Mouse (Mus musculus): ENCODE data around the gene Gfi1.

The Gfi1 gene

DNA sequence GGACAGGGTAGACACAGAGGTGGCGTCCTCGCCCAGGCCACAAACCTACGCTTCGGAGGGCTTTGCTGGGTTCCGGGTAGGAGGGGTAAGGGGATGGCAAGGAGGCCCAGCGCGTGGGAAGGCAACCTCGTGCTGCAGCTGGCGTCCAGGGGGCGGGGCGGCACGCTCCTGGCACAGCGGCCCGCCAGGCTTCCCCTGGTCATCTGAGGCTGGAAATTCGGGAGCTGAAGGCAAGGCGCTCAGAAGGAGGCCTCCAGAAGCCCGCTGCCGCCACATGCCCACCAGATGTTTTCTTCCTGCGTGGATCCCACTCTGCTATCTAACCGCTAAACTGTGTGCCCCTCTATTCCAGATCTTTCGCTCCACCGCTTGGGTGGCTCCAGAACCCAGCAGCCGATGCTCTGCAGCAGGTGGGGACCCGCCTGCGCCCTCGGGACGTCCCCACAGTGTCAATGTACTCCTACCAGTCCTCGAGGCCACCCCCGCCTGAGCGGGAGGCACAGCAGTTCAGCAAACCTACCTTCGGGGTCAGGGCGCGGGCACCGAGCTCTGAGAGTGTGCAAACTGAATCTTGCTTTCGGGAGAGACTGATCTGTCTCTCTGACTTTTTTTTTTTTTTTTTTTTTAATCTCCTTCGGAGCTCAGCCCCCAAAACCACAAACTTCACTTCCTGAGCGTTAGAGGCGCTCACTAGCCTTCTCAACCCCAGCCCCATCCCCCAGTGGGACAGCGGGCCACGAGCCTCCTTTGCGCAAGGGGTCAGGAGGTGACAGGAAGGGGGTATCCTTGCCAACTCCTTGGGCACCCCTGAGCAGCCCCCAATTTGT is at the start of gene Gfi1:
Gfi1 (minus strand) TSS at position 602 of the 827 bp plus-strand sequence.
- CTCF ChIA-PET: no interaction called here

DNA sequence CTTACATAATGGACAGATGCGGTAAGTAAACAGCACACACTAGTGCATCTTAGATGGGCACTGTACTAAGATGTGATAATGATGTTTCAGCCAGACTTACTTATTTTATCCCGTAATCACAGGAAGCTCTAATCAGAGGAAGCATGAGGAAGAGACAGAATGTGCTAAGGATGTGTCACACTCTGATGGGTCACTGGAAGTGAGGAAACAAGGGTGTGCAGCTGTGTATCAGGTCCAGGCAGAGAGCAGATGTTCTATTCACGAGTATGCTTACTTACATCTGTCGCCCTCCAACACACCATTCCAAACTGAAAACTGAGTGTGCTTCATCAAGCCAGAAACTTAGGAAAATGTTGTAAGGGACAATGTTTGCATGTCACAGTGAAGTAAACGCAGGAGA is 46.2 kb upstream of the Gfi1 start:
- CTCF ChIA-PET: no interaction called here

DNA sequence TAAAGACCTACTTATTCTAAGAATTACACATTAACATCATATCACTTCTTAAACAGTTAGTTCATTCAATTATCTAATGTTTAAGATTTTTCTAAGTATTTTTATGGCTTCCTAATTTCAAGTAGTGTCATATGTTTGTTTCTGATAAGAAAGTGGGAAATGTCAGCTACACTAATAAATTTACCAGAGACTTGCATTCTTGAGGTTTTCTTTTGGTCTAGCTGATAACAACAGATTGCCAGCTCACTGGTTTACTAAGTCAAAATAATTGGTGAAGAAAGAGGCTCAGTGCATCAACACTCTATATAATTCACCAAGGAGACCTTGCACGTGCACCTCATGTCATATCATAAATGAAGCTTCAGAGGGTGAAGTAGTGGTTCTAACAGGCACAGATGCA is 42.4 kb upstream of the Gfi1 start:
- CTCF ChIA-PET: no interaction called here

DNA sequence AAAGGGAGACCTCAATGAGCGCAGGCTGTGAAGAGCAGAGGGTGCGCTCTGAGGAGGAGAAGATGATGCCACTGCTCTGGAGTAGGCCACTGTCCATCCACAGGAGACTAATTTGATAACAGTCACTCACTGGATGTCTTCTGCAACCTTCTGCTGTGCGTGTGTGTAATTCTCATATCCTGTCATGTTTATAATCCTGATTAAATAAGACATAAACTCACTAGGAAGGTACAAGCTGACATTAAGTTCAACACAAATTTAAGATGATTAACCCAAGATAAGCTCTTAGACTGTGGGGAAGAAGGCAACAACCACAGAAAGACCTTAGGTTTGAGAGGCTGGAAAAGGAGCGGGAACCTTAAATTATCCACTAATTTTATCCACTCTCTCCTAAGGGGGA is 40.1 kb upstream of the Gfi1 start:
- CTCF ChIA-PET: no interaction called here

DNA sequence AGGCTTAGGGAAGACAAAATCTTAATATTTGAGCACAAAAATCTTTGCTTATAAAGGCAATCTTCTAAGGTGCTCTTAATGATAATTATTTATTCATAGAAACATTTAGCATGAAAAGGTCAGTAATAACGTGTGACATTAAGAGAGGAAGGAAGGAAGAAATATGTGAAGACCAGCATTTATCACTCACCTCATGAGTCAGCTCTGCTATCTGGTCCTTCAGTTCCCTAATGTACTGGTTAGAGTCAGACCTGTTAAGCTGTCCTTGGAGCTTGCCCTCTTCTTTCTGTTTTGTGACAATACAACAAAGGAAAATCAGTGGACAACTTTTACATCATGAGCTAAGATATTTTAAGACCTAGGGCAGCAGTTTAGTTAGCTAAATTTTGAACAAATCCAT is 38.6 kb upstream of the Gfi1 start:
- CTCF ChIA-PET: no interaction called here

DNA sequence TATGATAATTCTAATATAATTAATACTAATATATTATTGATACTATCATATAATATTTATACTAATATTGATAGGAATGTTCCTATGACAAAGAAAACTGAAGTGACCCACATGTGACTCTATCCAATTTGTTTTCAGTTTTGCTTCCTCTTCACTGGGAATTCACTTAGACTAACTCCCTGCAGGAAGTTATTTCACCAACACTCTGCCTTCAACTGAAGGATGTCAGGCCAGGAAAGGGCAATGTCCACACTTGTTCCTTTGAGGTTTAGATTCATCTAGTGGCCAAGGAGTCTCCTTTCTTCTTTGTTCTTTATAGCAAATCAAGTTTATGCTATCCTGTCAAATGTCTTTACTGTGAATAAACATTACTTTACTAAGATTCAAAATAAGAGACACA is 37.8 kb upstream of the Gfi1 start:
- CTCF ChIA-PET: no interaction called here

DNA sequence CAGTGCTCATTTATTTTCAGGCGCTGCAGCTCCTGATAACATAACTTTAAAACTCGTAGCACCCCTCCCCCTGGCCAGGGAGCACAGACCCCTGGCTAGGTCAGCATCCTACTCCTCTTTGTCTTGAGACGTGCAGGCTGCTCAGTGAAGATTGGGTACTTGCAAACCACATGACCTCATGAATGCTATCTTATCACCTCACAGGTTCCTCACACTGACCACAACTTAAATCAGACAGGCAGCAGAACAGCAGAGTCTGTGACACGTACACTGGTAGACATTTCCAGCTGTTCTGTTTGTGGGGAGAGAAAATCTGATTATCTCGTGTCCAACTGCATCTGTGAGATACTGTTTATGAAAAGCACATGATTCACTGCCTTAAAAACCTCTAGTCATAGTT is 33.3 kb upstream of the Gfi1 start:
- CTCF ChIA-PET: no interaction called here

DNA sequence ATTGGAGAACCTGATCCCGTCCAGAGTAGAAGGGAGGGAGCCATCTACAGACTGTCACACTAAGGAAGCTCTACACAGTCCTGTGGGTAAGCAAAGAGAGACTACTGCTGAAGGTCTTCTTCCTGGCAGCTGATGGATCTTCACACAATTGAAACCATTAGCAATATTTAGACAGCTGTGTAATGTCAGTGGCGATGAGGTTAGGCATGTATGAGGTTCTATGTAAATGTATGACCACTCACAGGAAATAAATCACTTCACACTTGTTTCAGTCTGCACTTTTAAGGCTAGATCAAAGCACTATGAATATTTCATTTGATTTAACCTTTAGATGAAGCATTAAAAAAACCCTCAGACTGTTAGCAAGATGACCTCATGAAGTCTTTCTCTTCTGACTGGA is 30.2 kb upstream of the Gfi1 start:
- CTCF ChIA-PET: no interaction called here

DNA sequence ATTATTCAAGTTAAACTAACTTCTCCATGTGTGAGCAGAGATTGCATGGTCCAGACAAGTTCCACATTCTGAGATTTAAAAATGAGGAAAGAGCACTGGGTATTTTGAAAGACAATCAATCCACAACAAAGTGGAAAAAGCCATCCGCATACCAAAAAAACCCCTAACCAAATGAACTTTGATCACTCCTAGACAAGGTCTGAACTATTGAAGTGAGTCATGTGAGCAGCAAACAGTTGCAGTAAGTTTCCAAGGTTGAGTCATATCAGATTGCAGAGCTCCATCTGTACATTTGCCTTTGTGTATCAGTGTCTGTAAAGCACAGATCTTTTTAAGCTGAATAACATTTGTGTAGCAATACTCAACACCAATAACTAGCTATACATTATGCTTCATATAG is 28.9 kb upstream of the Gfi1 start:
- CTCF ChIA-PET: no interaction called here

DNA sequence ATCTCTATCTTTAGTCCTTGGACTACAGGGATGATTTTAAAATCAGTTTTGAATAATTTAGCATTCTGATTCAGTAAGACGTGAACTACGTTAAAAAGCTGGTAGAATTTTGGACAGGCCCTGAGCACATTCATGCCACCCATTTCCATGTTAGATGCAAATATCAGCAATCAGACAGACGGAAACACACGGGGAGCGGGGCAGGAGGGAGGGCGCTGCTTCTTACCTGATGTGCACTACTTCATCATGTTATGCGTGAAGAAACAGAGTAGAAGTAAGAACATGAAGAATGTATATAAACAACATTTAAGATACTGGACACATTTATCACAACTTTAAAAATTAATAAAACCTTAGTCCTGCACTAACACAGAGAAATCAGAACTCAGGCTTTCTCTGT is 27.8 kb upstream of the Gfi1 start:
- CTCF ChIA-PET: no interaction called here

DNA sequence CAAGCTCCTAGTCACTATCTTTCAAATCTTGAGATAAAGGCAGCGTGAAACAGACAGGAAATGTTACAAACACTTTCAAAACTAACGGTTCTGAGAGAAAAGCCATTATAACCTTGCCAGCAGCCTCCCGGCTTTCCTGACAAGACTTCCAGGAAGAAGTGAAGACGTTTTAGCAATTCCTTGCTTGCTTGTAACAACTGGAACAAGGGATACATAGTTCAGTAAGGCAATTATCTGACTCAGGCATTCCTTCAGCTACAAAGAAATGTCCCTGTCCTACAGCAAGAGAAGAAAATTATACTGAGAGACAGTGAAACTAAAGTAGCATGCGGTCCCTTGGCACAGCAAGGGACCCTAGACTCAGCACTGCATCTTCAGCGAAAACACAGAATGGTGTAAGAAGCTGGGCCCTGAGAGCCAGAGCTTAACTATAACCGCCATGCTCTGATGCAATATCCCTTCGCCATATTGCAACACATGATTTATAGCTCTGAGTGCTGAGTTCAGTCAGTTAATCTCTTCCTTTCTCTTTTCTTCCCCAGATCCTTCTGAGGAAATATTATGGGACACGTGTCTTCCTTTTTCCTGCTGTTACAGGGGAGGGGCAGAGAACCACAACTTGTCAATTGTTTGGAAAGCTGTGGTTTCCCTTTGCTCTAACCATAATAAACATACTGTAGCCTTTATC is 23.5 kb upstream of the Gfi1 start:
- CTCF ChIA-PET: interaction anchor here (0.6 kb wide), 1 partner anchor 54 kb away, joined by 3 read pairs; no protein-coding TSS in a partner anchor

DNA sequence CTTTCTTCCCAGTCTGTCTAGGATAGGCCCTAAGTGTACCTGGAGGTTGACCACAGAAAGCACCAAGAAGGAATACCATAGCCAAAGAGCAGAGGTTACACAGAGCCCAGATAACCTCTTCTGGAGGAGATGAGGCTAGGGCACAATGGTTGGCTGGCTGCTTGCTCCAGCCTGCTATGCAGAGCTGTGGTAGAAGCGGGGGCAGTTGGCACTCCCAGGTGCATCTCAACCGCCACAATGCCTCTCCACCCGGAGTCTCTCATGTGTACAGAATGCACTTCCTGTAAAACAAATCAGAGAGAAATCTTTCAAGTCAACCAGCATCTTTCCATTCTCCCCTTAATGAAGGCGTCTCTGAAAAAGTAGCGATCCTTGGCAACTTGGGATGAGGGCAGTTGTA is 13.2 kb upstream of the Gfi1 start:
- CTCF ChIA-PET: interaction anchor here (0.6 kb wide), 1 partner anchor 159 kb away, joined by 5 read pairs; no protein-coding TSS in a partner anchor

DNA sequence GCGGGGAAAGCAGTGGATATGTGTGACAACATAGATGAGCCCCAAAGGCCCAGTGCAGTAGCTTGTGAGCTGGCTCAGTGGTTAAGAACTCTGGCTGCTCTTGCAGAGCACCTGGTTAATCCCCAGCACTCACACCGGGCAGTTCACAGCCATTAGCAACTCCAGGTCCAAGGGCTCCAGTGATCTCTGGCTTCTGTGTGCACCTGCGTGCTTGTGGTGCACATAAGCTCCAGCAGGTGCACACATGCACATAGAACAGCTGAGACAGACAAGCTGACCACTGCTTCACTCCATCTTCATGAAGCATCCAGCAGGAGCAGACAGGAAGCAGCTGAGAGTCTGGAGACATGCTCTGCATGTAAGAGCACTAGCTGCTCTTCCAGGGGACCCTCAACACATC is 12.5 kb upstream of the Gfi1 start:
- CTCF ChIA-PET: no interaction called here

DNA sequence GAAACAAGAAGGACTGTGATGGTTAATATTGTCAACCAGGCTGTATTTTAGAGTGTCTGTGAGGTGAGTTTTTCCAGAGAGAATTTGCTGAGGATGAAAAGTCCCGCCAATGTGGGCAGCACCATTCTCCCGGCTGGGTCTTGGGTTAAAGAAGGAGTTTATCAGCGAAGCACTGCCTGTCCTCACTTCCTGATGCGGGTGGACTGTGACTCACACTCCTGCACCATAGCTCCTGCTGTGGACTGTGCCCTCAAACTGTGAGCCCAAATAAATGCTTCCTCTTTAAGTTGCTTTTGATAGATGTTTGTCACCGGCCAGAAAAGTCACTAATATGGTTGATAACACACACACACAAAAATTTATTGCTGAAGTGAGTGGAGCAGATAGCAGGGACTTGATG is 10.3 kb upstream of the Gfi1 start:
- CTCF ChIA-PET: no interaction called here

DNA sequence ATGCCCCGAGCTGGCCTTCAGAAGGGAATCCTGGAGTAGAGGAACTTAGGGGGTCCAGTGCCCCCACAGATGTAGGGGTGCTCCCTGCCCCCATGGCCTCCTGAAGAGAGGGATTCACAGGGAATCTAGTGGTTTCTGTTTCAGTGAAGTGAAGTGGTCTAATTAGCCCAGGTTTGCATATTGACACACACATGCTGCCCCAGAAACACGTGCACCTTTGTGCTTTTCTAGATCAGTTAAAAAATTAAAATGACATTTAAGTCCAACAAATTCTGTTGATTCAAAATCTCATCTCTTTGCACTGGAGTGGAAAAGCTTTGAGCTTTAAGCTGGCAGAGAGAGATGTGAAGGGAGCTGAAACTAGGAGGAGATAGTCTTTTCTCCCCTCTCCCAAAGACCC is 6.0 kb upstream of the Gfi1 start:
- CTCF ChIA-PET: interaction anchor here (0.6 kb wide), 1 partner anchor 10 kb away, joined by 3 read pairs; no protein-coding TSS in a partner anchor

DNA sequence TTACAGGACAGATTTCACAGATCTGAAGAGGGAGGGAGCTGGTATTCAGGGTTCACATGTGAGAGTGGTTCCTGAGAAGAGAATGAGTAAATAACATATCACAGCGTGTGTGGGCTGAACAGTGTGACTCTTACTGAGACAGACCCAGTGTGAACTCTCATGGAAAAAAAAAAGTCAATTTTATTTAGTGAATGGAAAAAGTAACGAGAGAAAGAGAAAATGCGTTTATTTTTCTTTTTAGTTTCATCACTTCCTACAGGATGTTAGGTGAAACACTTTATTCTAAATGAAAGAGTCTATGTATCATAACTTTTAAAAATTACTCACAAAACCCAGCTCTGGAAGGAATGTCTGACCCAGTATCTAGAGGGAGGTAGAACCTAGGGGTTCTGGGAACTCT is 5.6 kb upstream of the Gfi1 start:
- CTCF ChIA-PET: no interaction called here

DNA sequence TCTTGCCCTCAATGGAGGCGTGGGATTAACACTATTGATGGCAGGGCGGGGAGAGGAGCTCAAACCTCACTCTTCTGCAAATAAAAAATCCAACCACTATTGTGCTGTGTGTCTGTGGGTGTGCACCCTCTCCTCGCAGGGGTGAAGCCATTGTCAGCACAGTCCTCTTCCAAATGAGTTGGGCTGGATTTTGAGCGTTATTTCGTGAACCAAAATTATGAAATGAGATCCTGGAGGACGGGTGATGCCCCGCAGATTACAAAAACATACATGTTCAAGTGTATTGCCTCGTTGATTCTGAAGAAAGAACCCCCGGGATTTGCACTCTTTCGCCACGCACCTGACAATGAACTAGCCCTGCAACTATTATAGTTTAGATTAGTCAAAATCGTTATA is 1.2 kb upstream of the Gfi1 start:
- CTCF ChIA-PET: no interaction called here

DNA sequence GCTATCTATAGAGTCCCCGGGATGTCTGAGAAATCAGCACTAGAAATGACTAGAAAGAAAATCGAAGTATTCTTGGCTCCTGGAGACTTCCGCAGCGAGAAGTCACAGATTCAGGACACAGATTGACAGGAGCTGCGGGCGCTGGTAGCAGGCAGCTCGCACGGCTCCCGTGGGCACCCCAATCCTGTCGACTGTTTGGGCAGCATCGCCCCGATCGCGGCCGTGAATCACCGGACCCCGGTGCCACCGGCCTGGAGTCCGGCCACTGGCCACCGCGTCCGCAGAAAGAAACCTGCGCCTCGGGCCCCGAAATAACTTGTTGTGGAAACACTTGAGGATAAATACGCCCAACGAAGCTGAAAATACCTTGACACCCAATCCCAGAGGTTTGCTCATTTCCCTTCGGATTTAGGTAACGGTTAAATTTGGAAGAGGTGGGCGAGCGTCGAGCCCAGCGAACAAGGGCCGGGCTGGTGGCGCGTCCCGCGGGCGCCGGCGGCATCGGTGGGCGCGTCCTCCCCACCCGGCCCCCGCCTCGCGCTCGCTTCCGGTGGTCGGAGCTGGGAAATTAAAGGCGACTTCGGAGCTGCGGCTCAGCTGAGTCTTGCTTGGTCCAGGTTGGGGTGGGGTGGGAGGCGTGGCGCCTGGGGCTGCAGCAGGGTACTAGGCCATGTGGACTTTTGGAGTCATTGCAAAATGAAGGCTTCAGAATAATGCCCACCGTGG is 608 bp upstream of the Gfi1 start:
- CTCF ChIA-PET: interaction anchor here (0.6 kb wide), 1 partner anchor 39 kb away, joined by 4 read pairs; no protein-coding TSS in a partner anchor

DNA sequence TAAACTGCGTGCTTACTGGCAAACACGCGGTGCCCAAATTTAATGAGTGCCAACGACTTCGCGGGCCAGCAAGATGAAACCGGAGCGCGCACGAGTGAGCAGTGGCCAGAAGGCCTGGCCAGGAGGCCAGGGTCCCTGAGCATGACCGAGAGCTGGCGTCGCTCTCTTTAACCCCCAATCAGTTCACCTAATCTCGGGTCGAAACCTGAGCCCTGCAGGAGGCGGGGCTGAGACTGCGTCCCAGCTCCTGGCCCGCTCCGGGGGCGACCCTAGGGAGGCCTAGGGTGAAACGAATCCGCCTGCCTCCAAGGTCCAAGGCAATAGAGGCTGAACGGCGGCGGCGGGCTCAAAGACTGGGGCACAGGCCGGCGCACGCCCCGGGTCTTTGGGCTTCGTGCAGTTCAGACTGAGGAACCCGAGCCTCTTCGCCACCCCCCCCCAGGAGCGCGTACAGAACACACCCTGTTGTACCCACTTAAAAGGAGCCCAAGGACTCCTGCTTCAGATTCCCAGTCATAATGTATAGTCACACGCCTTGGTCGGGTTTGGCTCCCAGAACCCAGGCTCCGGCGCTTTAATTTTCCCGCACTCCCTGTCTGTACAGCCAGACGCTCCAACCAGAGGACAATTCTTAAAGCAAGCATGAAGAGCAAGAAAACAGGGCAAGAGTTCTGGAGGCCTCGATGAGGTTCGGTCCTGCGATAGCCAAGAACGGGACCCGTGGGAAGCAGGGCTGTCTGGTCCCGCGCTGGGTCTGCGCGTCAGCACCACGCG is 988 bp downstream of the Gfi1 start:
- CTCF ChIA-PET: interaction anchor here (0.5 kb wide), 2 partner anchors 76 to 203 kb away, joined by 6 to 8 read pairs; no protein-coding TSS in a partner anchor

DNA sequence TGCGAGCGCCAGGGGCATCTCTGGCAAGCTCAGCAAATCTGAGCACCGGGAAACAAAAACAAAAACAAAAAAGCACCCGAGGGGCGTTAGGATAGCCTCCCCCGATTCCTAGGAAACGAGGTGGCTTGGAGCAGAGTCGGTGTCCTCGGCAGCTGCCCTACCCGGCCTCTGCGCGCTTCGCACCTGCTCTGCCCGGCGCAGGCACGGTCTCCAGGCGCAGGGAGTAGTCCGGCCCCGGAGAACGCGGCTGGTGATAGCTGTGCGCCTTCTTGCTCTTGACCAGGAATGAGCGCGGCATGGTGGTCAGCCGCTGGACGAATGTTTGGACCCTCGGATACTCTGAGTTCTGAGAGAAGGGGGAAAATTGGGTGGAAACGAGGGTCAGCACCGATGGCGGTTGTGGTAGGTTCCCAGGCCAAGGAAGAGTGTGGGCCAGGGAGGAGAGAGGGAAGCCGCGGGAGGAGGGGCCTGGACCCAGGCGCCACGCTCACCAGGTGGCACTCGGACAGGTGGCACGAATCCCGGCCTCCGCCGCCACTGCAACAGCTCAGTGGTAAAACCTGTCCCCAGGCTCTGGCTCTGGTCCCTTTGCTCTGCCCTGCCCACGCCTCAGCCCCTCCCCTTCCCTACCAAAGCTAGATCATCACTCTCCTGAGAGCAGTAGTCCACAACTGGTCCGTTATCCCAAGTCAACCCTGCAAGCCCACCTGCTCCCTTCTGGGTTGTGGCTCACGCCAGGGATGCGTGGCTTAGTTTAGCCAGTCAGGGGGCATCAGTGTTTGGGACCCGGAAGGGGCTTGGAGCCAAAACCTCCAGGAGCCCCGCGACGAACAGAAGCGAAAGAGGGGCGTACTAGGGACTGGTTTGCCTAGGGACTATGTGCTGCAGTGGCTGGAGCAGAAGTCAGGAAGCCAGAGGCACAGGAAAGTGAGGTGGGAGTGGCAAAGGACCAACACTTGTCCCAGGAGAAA is 2.0 kb downstream of the Gfi1 start:
- CTCF ChIA-PET: interaction anchor here (0.5 to 1.0 kb wide), 2 partner anchors 18 to 77 kb away, joined by 3 to 8 read pairs; no protein-coding TSS in a partner anchor
